Mouse (Mus musculus): ENCODE data around the gene Ddx51.

- TF ChIP-seq CTCF (IDR thresholded peaks at IDR 0.05; ENCODE audit: borderline replicate concordance, insufficient read depth, low read length): no peak
- TF ChIP-seq POLR2A (IDR thresholded peaks at IDR 0.05; ENCODE audit: low read depth, low read length): no peak
Observed at GRCm38 (mm10) chr5:110664750-110665269, 11.6 kb downstream of the Ddx51 start.

Data from embryonic fibroblast, embryonic 13.5 days (primary cell).